Mouse (Mus musculus) gastrocnemius, postnatal 25 days (tissue): Measurements from ENCODE around the gene Zfp553. TPM values are rescaled to one million over a fixed set of nuclear protein-coding genes. Genes with fewer than 3 reads are reported as not detected.
"Not testable (repeated sequence)": the region's sequence is repeated elsewhere in the genome, so short reads cannot be mapped to it uniquely, and the experiment has no call there.

Source experiments
- DNase-seq: peaks from one replicate; pipeline ENCODE4 v3.0.0; 2022
- total RNA-seq, 2 experiments: library from RNA; stranded (reverse); gene quantifications; 1 replicate in 1 of 2; 2 replicates in 1 of 2; pipeline ENCODE4 v1.2.3; 2021

The Zfp553 gene
- total RNA-seq, 2 experiments from 2014 or later: 4.0 to 4.2 TPM

- no peak for DNase-seq
Measured at GRCm38 (mm10) chr7:127233368-127233749, 498 bp downstream of the Zfp553 start.

- no peak for DNase-seq
Measured at GRCm38 (mm10) chr7:127233765-127234164, 904 bp downstream of the Zfp553 start.

- DNase-seq: no peak
Measured at GRCm38 (mm10) chr7:127234777-127235176, 1.9 kb downstream of the Zfp553 start.

GRCm38 (mm10) chr7:127243361-127243867, 10.6 kb downstream of the Zfp553 start:
- DNase-seq: no peak

- DNase-seq: peak; percentile 97
Measured at GRCm38 (mm10) chr7:127243870-127244657, 11.2 kb downstream of the Zfp553 start, which contains the start of gene Zfp771. TSS of gene Zfp771 (plus strand) at chr7:127244274.

- DNase-seq: peak; percentile 68
Measured at GRCm38 (mm10) chr7:127244658-127245510, 12.0 kb downstream of the Zfp553 start.

- not testable (repeated sequence) for DNase-seq
Measured at GRCm38 (mm10) chr7:127250511-127250910, 17.6 kb downstream of the Zfp553 start.

GRCm38 (mm10) chr7:127252414-127252813, 19.6 kb downstream of the Zfp553 start:
- DNase-seq: no peak

GRCm38 (mm10) chr7:127253341-127253740, 20.5 kb downstream of the Zfp553 start:
- no peak for DNase-seq

- peak; percentile 94 for DNase-seq
Measured at GRCm38 (mm10) chr7:127253821-127254769, 21.2 kb downstream of the Zfp553 start.

GRCm38 (mm10) chr7:127255008-127255407, 22.1 kb downstream of the Zfp553 start:
- no peak for DNase-seq

GRCm38 (mm10) chr7:127255965-127256364, 23.1 kb downstream of the Zfp553 start:
- no peak for DNase-seq

GRCm38 (mm10) chr7:127256518-127256917, 23.7 kb downstream of the Zfp553 start:
- no peak for DNase-seq

GRCm38 (mm10) chr7:127259186-127259905, 26.5 kb downstream of the Zfp553 start:
- DNase-seq: no peak

- peak; percentile 98 for DNase-seq
Measured at GRCm38 (mm10) chr7:127260309-127261111, 27.6 kb downstream of the Zfp553 start, which contains the start of gene Dctpp1. TSS of gene Dctpp1 (minus strand) at chr7:127260709.

GRCm38 (mm10) chr7:127262218-127262961, 29.5 kb downstream of the Zfp553 start:
- DNase-seq: no peak

GRCm38 (mm10) chr7:127263526-127263925, 30.7 kb downstream of the Zfp553 start:
- no peak for DNase-seq

- DNase-seq: no peak
Measured at GRCm38 (mm10) chr7:127270256-127270655, 37.4 kb downstream of the Zfp553 start.

- no peak for DNase-seq
Measured at GRCm38 (mm10) chr7:127270666-127271065, 37.8 kb downstream of the Zfp553 start.
